Mouse (Mus musculus) spleen, adult 2 months (tissue): ENCODE measurements around the gene Prkg1.

Source experiments
- CTCF ChIP-seq: fragments of 200-500 bp; IDR thresholded peaks from 2 replicates; pipeline ENCODE4 v1.5.1; 2011; ENCODE audit warnings: mild to moderate bottlenecking, inconsistent platforms; ENCODE audit not compliant: insufficient read depth, insufficient read length, insufficient replicate concordance; ENCODE audit errors: extremely low read depth
- POLR2A ChIP-seq: fragments of 200-500 bp; IDR thresholded peaks from 2 replicates; pipeline ENCODE4 v1.6.1; 2011; ENCODE audit warnings: low read depth, low read length, inconsistent platforms

DNA sequence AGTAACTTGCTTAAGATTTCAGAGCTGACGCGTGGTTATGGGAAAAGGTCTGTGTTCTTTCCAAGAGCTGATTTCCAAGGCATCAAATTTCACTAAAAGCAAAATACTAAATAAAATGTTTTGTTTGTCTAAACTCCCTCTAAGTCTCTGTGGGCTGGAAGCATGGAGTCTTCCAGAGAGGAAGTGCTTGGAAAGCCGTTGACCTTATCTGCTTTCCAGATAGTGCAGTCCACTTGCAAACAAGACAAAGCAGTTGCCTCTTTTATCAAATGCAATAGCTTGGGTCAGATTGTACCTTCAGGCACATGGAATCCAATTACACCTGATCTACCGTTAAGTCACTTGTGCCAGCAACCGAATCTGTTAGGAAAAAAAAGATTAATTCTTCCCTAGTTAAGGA, 340.5 kb downstream of the Prkg1 start:
- TF ChIP-seq POLR2A (no peak), CTCF (no peak)
